Mouse (Mus musculus) hindbrain, embryonic 10.5 days (tissue): ENCODE data around the gene Cep97. TPM values are rescaled to one million over a fixed set of nuclear protein-coding genes. Genes with fewer than 3 reads are reported as not detected.

Experiments
- DNase-seq: peaks from one replicate; pipeline ENCODE4 v3.0.0-alpha.2; 2017; ENCODE audit warnings: low spot score
- H3K27ac ChIP-seq: fragments of 300-500 bp; sonication (generic); 2 replicates; pipeline ENCODE4 v1.5.1; 2016; ENCODE audit warnings: mild to moderate bottlenecking, moderate library complexity
- H3K27me3 ChIP-seq: fragments of 300-500 bp; sonication (generic); 2 replicates; pipeline ENCODE4 v1.6.1; 2016; ENCODE audit warnings: mild to moderate bottlenecking; ENCODE audit not compliant: poor library complexity, insufficient read depth, severe bottlenecking
- H3K36me3 ChIP-seq: fragments of 300-500 bp; sonication (generic); 2 replicates; pipeline ENCODE4 v1.6.1; 2016; ENCODE audit warnings: mild to moderate bottlenecking, moderate library complexity
- H3K4me1 ChIP-seq: fragments of 300-500 bp; sonication (generic); replicated peaks from 2 replicates; pipeline ENCODE4 v1.6.1; 2016; ENCODE audit warnings: mild to moderate bottlenecking
- H3K4me3 ChIP-seq: fragments of 300-500 bp; sonication (generic); 2 replicates; pipeline ENCODE4 v1.5.1; 2016; ENCODE audit warnings: mild to moderate bottlenecking, moderate library complexity
- H3K9me3 ChIP-seq: fragments of 300-500 bp; sonication (generic); 2 replicates; pipeline ENCODE4 v1.6.1; 2016; ENCODE audit warnings: mild to moderate bottlenecking, moderate library complexity
- WGBS: fragments of 180-500 bp; shearing (Covaris S2); methylation state at CpG from one replicate; pipeline ENCODE4 v1.1.7; 2016; 5-methylcytosine and 5-hydroxymethylcytosine counted together
- polyA plus RNA-seq: library from polyadenylated mRNA; unstranded; fragments of >200 nt; fragmentation: Nextera tagmentation; extraction: Ambion mirVana; gene quantifications from 2 replicates; pipeline ENCODE4 v1.2.1, GENCODE M21; 2016

The Cep97 gene
- polyA plus RNA-seq, 1 experiment from 2014 or later = 15.9 TPM

DNA sequence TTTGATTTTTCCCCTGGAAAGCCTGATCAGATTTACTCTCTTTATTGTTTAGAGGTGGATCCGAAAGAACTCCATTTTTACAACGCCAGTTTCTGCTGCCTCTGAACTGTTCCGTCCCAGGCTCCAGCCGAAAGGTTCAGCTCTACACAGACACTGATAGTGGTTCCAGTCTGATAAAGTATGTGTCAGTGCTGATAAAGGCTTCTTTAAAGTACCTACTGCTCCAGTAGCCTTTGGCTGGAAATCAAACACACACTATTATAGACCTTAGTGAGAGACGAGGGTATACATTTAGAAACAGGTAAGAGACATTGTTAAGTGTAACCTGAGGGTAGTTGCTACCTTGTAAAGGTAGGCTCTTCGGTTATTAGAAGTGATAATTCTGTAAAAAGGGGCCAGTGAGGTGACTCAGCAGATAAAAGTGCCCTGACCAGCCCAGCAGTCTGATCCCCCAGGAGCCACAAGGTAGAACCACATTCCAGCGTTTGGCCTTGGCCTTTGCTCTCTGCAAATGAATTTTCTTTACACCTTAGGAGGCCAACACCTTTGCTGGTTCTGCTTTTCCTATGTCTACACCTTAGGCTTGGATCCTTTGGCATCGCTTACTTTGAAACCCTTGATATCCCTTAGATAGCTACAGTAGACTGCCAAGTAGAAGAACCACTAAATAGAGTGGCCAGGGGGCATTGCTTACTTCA, 41.1 kb downstream of the Cep97 start:
- DNase-seq = no peak

DNA sequence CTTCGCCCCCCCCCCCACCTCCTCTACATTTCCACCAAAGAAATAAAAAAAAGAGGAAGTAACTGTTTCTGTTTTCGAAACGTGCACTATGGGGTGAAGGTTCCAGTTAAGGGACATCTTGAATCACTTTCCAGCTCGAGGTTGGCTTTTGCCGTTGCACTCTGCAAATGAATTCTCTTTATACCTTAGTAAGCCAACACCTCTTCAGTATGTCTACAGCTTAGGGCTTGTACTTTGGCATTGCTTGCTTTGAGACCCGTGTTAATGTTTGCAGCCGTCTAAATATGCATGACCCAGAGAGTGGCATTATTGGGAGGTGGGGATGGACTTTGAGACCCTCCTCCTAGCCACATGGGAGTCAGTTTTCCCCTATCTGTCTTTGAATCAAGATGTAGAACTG, 42.2 kb downstream of the Cep97 start:
- no peak overlapping the region for H3K27ac ChIP-seq
- WGBS = 77% methylated on average over 7 of the region's 7 CpGs
- DNase-seq = no peak
- peaks cover 8% of the 10 kb centered on the region; the same call in 1 of the 2 replicates for H3K27me3 ChIP-seq
- no peak overlapping the region for H3K4me3 ChIP-seq
- H3K9me3 ChIP-seq = no peaks in the 10 kb centered on the region
- peaks cover 20% of the 10 kb centered on the region for H3K4me1 ChIP-seq
- peaks cover 27% of the 10 kb centered on the region for H3K36me3 ChIP-seq

More for the DNA sequence above, 41.1 kb downstream of the Cep97 start:
- no peak overlapping the region for H3K27ac ChIP-seq
- H3K36me3 ChIP-seq = peaks cover 16% of the 10 kb centered on the region
- peaks cover 8% of the 10 kb centered on the region; the same call in 1 of the 2 replicates for H3K27me3 ChIP-seq
- H3K4me1 ChIP-seq = peaks cover 20% of the 10 kb centered on the region
- H3K4me3 ChIP-seq = no peak overlapping the region
- no peaks in the 10 kb centered on the region for H3K9me3 ChIP-seq
- WGBS = 85% methylated on average over 8 of the region's 8 CpGs

DNA sequence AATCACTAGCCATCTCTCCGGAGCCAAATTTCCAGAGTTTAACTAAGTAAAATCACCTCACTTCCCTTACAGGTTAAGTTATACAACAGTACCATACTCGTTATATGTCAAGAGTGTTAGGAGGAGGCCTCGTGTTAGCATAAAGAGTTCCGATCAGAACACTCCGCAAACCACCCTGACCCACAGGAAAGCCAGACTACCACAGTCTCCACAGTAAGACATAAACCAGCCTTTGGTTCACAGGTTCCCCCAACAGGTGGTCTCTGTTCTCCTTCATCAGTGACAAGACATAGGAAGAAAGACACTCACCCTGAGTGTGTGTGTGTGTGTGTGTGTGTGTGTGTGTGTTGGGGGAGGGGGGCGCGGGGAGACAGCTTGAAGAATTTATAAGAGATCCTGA, 43.3 kb downstream of the Cep97 start:
- peaks cover 19% of the 10 kb centered on the region for H3K4me1 ChIP-seq
- peaks cover 33% of the 10 kb centered on the region for H3K36me3 ChIP-seq
- no peak overlapping the region for H3K27ac ChIP-seq
- no peaks in the 10 kb centered on the region for H3K9me3 ChIP-seq
- H3K4me3 ChIP-seq = no peak overlapping the region
- no peak for DNase-seq
- peaks cover 8% of the 10 kb centered on the region; the same call in 1 of the 2 replicates for H3K27me3 ChIP-seq
- WGBS = 94% methylated on average over 7 of the region's 7 CpGs

DNA sequence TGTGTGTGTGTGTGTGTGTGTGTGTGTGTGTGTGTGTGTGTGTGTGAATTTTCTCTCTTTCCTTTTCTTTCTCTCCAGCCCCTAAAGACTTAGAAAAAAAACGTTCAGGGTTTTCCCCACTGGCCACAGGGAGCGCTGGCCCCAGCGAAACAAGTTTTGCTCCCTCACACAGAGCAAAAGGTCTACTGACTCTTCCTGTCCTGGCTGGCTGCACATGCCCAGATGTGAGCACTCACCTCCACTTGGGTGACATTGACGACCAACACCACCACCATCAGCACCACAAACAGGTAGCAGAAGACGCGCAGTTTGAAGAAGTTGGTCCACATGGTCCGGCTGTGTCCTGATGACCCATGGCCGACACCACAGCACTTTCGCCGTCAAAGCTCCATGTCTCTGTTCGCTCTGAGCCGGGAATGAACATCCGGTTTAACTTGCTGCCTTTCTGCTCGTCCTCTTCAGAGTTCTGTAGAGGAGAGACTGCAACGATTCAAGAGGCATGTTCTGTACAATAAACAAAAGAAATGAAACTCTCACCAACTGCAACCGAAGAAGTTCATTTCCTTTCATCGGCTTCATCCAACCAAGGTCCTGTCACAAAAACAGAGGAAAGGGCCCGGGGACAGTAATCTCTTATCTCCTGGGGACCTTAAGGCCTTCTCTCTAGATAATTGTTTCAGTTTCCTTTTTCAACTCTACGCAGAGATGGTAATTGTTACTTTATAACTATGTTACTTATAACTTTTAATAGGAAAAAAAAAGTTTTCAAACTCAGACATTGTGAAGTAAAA, 44.1 kb downstream of the Cep97 start:
- WGBS = 90% methylated on average over 19 of the region's 19 CpGs
- Histone ChIP-seq H3K4me3 (no peak overlapping the region), H3K4me1 (peaks cover 14% of the 10 kb centered on the region), H3K36me3 (peaks cover 33% of the 10 kb centered on the region), H3K27ac (no peak overlapping the region), H3K27me3 (peaks cover 8% of the 10 kb centered on the region; the same call in 1 of the 2 replicates), H3K9me3 (no peaks in the 10 kb centered on the region)
- no peak for DNase-seq

DNA sequence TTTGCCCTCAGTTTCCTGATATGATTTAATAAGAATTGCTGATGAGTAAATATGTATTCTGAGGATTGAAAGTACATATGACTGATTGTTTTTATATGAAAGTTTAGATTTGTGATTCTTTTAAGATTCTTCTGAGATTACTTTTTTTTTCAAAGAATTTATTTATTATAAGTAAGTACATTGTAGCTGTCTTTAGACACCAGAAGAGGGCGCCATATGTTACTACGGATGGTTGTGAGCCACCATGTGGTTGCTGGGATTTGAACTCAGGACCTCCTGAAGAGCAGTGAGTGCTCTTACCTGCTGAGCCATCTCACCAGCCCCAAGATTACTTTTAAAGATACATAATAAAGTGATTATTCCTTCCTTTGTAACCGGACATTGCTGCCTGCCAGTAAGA, 45.2 kb downstream of the Cep97 start:
- 92% methylated on average over 3 of the region's 3 CpGs for WGBS
- H3K4me1 ChIP-seq = peaks cover 9% of the 10 kb centered on the region
- no peak for DNase-seq
- no peak overlapping the region for H3K4me3 ChIP-seq
- peaks cover 6% of the 10 kb centered on the region; the same call in 1 of the 2 replicates for H3K27me3 ChIP-seq
- no peaks in the 10 kb centered on the region for H3K9me3 ChIP-seq
- H3K36me3 ChIP-seq = peaks cover 33% of the 10 kb centered on the region
- H3K27ac ChIP-seq = no peak overlapping the region

DNA sequence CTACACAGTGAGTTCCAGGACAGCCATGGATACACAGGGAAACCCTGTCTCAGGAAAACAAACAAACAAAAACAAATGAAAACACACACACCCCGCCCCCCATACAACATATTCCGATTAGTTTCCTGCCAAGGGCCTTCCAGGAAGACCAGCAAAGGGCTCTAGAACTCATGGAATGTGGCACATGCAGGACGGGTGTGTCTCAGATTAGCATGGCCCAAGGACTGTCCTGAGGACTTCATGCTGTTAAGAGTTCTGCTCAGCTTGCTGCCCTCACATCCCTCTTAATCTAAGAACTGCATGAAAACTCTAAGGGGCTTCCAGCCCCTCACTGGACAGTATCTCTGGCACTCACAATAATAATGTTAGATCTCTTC, 46.1 kb downstream of the Cep97 start:
- no peak for DNase-seq
- Histone ChIP-seq H3K27ac (no peak overlapping the region), H3K4me1 (0 out of 2 replicates have a peak, but pooled peaks cover under 1% of the 10 kb centered on the region), H3K4me3 (no peak overlapping the region), H3K27me3 (no peaks in the 10 kb centered on the region), H3K9me3 (no peaks in the 10 kb centered on the region), H3K36me3 (peaks cover 33% of the 10 kb centered on the region)
- WGBS = 88% methylated on average over 3 of the region's 3 CpGs

DNA sequence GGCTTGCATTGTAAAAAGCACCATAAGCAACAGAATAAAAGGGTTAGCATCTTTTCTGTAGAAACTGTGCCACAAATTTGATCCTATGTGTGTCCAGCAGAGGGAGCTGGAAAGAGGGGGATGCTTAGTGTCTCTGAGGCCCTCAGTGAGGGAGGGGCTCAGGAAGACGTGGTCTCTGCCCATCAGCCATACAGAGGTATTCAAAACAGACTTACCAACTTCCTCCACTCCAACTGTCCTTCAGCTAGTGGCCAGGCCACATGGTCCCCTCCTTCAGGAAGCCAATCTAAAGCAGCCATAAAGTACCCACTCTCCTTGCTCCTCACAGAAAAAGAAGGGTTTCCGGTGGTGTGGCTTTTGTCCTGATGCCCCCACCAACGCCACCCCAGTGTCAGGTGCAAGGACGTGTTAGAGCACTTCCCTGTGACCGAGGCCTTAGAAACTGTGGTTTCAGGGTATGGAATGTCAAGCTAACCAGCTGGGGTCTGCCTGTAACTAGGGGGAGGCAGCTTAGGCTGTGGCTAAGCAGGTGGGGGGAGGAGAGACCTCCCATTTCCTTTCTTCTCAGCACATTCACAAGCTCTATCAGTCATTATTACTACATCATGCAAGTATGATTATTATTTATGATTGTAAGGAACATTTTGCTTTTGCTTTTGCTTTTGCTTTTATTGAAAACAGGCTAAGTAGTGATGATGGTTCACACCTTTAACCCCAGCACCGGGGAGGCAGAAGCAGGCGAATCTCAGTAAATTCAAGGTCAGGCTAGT, 46.7 kb downstream of the Cep97 start:
- no peak for DNase-seq

DNA sequence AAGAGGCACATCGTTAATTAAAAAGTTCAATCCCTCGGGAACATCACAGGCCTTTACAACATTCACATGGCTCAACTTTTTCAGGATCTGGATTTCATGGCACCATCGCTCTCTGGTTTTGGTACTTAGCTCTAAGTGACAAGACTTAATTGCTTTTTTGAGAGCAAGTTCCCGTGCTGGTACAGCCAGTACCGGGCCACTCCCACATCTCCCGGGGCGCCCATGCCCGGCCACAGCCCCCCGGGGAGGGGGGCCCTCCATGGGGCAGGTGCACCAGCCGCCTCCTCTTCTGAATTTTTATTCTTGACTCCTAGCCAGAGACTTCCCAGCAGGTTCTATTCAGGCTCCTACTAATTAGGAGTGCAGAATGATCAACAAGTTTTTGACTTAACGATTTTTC, 50.4 kb downstream of the Cep97 start:
- Histone ChIP-seq H3K36me3 (peaks cover 19% of the 10 kb centered on the region), H3K4me3 (no peak overlapping the region), H3K9me3 (no peaks in the 10 kb centered on the region), H3K4me1 (no peaks in the 10 kb centered on the region), H3K27me3 (no peaks in the 10 kb centered on the region), H3K27ac (no peak overlapping the region)
- 87% methylated on average over 11 of the region's 11 CpGs for WGBS
- no peak for DNase-seq

More for the DNA sequence above, 46.7 kb downstream of the Cep97 start:
- Histone ChIP-seq H3K36me3 (peaks cover 33% of the 10 kb centered on the region), H3K9me3 (no peaks in the 10 kb centered on the region), H3K4me1 (no peaks in the 10 kb centered on the region), H3K27me3 (no peaks in the 10 kb centered on the region), H3K4me3 (no peak overlapping the region), H3K27ac (no peak overlapping the region)
- 65% methylated on average over 7 of the region's 7 CpGs for WGBS

DNA sequence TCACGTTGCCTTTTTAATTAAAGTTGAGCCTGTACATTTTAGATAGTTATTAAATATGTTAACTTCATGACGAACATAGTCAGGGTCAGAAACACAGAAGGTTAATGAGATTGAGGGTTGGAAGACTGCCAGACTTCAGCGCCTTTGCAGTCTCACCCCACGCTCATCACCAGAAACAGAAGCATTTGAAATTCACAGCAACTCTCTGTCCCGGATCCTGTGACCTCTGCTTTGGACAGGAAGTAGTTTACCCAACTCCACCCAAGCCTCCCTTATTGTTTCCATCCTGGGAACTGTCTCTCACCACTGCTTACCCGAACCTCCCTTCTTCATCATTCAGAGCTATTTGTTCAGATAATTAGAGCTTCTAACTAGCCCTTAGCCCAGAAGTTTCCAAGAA, 58.6 kb downstream of the Cep97 start:
- no peak overlapping the region for H3K4me3 ChIP-seq
- no peaks in the 10 kb centered on the region for H3K27me3 ChIP-seq
- H3K4me1 ChIP-seq = no peaks in the 10 kb centered on the region
- WGBS = 84% methylated on average over 6 of the region's 6 CpGs
- no peaks in the 10 kb centered on the region for H3K36me3 ChIP-seq
- H3K27ac ChIP-seq = no peak overlapping the region
- no peaks in the 10 kb centered on the region for H3K9me3 ChIP-seq
- DNase-seq = no peak

DNA sequence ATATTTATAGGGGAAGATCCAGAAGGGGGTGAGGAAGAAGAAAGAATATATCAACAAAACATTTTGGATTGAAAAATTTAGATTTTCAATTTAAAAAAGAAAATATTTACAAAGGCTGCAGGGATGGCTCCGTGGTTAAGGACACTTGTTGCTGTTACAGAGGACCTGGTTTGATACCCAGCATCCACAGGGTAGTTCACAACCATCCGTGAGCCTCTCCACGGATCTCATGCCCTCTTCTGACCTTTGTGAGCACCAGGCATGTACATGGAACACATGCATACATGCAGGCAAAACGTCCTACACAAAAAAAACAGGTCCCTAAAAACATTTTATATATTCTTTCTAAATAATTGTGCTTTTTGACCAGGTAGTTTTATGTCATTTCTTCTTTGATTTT, 70.8 kb downstream of the Cep97 start:
- H3K4me1 ChIP-seq = no peaks in the 10 kb centered on the region
- H3K27me3 ChIP-seq = no peaks in the 10 kb centered on the region
- no peak overlapping the region for H3K4me3 ChIP-seq
- H3K9me3 ChIP-seq = no peaks in the 10 kb centered on the region
- peaks cover 16% of the 10 kb centered on the region for H3K36me3 ChIP-seq
- no peak for DNase-seq
- 72% methylated on average over 4 of the region's 4 CpGs for WGBS
- H3K27ac ChIP-seq = no peak overlapping the region

DNA sequence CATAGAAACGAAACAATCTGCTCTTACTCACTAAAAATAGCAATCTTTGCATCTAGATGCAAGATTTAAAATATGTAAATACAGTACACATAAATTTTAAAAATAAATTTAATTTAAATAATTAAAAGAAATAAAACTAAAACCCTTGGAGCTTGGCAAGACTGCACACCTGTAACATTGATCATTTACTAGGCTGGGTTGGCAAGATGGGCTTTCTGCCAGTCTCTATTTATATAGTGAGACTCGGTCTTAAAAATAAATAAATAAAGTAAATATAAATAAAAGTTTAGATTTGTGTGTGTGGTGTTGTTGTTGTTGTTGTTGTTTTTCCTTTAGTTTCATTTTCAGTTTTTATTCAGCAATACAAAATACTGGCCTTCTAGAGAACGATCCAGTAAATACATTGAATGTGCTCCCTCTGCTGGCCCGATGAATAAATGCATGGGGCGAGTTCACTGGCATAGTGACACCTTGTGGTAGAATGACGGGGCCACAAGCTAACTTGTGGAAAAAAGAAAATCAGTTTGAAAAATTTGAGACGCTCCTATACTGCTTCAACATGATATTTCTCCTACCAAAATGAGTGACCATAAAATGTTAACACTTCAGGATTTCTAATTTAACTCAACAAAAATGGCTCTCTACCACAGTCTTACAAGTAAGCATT, 71.4 kb downstream of the Cep97 start:
- Histone ChIP-seq H3K9me3 (no peaks in the 10 kb centered on the region), H3K36me3 (peaks cover 16% of the 10 kb centered on the region), H3K4me3 (no peak overlapping the region), H3K27me3 (no peaks in the 10 kb centered on the region), H3K4me1 (no peaks in the 10 kb centered on the region), H3K27ac (no peak overlapping the region)
- 30% methylated on average over 7 of the region's 7 CpGs for WGBS
- peak; percentile 58 for DNase-seq

DNA sequence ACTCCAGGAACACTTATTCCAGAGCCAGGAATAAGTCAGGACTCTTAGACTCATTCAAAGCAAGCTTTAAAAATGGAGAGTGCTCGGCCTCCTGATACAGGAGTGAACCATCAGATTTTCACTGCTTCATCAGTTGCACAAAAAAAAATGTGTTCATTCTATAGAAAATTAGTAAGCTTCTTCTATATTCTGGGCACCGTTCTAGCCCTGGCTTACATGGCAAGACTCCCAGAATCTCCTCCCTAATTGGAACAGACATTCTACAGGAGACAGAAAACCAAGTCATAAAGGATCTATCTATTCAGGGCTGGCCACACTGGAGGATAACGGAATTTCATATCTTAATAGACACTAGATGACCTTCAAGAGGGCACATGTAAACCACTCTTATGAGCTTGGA, 73.6 kb downstream of the Cep97 start:
- H3K27me3 ChIP-seq = no peaks in the 10 kb centered on the region
- H3K27ac ChIP-seq = no peak overlapping the region
- no peaks in the 10 kb centered on the region for H3K9me3 ChIP-seq
- DNase-seq = no peak
- H3K4me1 ChIP-seq = no peaks in the 10 kb centered on the region
- peaks cover 15% of the 10 kb centered on the region for H3K36me3 ChIP-seq
- H3K4me3 ChIP-seq = no peak overlapping the region
- WGBS = 92% methylated on average over 3 of the region's 3 CpGs
